Mouse (Mus musculus) cerebellum, adult 9-10 months (tissue): ENCODE measurements around the gene Il17ra.

ENCODE experiments used
- DNase-seq: peaks from one replicate; pipeline ENCODE4 v3.0.0; 2022

Gene Il17ra

GRCm38 (mm10) chr6:120511212-120511611 lies 48.2 kb downstream of the Il17ra start:
- DNase-seq = no peak

- DNase-seq = no peak
Observed at GRCm38 (mm10) chr6:120516422-120516821, 53.4 kb downstream of the Il17ra start.

DNA sequence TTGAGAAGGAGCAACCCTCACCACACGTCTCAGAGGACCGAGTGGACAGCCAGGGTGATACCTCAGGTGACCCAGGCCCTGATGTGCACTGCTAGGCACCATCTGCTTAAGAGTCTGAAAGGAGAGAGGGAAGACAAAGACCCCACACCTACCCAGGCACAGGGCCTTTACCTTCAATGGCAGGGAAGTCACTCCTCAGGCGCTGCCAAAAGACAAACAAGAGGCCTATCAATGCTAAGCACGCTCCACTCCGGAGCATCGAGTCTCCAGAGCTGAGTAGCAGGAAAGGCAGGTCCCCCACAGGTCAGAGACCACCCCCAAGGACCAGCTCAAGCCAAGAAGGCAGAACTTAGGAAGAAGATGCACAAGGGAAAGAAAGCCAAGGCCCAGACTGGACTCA lies 53.8 kb downstream of the Il17ra start:
- DNase-seq = no peak

- no peak for DNase-seq
Observed at GRCm38 (mm10) chr6:120517311-120517710, 54.3 kb downstream of the Il17ra start.

GRCm38 (mm10) chr6:120519647-120520046 lies 56.6 kb downstream of the Il17ra start:
- DNase-seq = no peak

- no peak for DNase-seq
Observed at GRCm38 (mm10) chr6:120524796-120525195, 61.7 kb downstream of the Il17ra start.

DNA sequence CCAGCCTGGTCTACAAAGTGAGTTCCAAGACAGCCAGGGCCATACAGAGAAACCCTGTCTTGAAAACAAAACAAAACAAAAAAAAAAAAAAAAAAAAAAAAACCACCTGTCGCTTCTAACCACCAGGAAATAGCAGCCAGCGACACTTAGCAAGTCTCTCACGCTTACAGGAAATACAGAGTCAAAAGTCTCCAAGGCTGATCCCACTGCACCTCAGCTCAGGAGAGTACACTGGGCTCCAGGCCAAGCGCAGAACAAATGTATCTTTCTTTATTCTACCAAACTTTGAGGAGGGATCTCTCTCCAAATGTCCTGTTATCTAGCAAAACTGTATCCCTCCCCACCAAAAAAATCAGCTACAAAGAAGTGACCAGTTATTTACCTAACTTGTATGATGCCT lies 66.1 kb downstream of the Il17ra start:
- DNase-seq = peak; percentile 20

- peak; percentile 93 for DNase-seq
Observed at GRCm38 (mm10) chr6:120531020-120531965, 68.2 kb downstream of the Il17ra start, which contains the start of gene Hdhd5. TSS of gene Hdhd5 (minus strand) at chr6:120531319.

- no peak for DNase-seq
Observed at GRCm38 (mm10) chr6:120532594-120532993, 69.5 kb downstream of the Il17ra start.

- no peak for DNase-seq
Observed at GRCm38 (mm10) chr6:120536337-120536736, 73.3 kb downstream of the Il17ra start.
